Mouse (Mus musculus): ENCODE measurements around the gene Pkd1.

The Pkd1 gene

DNA sequence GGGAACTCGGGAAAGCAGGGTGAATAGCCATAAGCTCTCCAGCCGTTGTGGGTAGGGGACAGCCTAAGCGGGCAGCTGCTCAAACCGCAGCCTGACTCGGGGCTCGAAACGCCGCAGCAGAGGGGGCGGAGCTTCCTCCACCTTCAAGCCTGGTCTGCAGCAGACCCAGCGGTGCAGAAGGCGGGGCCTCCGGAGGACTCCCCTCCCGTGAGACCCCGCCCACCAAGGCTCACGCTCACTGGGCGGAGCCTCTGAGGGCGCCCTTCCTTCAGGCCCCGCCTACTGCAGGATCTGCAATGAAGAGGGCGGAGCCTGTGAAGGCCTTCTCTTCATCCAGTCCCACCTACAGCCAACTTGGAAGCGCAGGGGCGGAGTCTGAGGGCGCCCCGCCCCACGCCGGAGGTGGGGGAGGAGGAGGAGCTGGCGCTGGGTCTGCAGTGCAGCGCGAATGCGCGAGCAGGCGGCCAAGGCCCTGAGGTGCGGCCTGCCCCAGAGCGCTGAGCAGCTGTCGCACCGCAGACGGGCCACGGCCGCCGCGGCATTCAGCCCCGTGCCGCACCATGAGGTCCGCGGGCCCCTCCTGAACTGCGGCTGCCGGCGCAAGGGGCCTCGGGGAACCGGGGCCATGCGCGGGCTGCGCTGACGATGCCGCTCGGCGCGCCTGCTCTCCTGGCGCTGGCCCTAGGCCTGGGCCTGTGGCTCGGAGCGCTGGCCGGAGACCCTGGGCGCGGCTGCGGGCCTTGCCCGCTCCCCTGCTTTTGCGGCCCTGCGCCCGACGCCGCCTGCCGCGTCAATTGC lies at the start of gene Pkd1:
Gene Pkd1, plus strand, starts transcription at position 217 of the 798 bp plus-strand sequence.
- DNase-seq: peak; percentile 100

DNA sequence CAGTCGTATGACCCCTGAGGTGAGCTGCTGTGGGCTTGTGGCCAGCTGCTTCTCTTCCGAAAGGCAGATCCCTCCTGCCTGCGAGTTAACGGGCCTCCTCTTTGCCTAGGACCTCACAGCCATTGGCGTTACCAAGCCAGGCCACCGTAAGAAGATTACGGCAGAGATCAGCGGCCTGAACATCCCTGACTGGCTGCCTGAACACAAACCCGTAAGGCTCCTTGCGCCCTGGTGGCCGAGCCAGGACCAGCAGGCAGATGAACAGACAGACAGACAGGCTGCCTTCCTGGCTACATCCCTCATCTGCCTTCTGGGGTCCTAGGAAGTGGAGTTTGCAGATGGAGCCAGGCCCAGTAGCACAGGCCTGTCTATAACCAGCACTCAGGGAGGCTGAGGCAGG lies 47.4 kb upstream of the Pkd1 start:
- no peak for DNase-seq

GRCm38 (mm10) chr17:24504085-24504484 lies 45.5 kb upstream of the Pkd1 start:
- no peak for DNase-seq

DNA sequence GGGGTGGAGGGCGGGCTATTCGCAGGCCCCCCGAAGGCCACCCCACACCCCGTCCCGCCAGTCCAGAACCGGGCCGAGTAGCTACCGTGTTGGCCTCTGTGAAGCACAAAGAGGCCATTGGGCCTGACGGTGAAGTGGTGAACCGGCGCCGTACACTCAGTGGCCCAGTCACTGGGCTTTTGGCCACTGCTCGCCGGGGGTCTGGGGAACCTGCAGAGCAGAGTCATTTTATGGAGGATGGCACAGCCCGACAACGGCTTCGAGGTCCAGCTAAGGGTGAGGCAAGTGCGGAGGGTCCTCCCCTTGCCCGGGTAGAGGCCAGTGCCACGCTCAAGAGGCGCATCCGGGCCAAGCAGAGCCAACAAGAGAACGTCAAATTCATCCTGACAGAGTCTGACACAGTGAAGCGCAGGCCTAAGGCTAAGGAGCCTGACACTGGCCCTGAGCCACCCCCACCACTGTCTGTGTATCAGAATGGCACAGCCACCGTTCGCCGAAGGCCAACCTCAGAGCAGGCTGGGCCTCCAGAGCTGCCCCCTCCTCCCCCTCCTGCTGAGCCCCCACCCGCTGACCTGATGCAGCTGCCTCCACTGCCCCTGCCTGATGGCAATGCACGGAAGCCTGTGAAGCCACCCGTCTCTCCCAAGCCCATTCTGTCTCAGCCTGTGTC lies 44.2 kb upstream of the Pkd1 start:
- no peak for DNase-seq

DNA sequence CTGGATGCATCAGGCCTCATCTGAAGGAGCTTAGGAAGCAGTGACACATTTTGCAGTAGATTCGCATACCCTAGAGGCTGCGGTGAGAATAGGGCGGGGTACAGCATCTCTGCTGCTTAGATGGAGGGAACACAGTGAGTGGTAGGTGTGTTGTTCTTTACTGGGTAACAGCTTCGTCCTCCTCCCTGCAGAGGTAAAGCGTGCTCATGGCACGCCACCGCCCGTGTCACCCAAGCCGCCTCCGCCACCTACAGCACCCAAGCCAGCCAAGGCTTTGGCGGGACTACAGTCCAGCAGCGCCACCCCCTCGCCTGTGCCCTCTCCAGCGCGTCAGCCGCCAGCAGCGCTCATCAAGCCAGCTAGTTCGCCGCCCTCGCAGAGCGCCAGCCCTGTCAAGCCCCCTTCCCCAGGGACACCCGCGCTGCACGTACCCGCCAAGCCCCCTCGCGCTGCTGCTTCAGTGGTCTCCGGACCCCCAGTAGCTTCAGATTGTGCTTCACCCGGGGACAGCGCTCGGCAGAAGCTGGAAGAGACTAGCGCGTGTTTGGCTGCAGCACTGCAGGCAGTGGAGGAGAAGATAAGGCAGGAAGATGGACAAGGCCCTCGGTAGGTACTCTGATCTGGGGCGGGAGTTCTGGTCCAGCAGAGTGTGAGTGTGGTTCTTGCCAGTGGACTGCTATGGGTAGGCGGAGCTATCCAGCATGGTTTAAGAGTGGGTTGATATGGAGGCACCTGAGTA lies 43.1 kb upstream of the Pkd1 start:
- DNase-seq: no peak

- no peak for DNase-seq
These were observed 42.4 kb upstream of the Pkd1 start for GRCm38 (mm10) chr17:24507129-24507664.

- DNase-seq: no peak
These were observed 41.7 kb upstream of the Pkd1 start for GRCm38 (mm10) chr17:24507806-24508460.

GRCm38 (mm10) chr17:24513609-24514008 lies 36.0 kb upstream of the Pkd1 start:
- DNase-seq: peak; percentile 72

GRCm38 (mm10) chr17:24514270-24515257 lies 35.1 kb upstream of the Pkd1 start:
- peak; percentile 10 for DNase-seq

DNA sequence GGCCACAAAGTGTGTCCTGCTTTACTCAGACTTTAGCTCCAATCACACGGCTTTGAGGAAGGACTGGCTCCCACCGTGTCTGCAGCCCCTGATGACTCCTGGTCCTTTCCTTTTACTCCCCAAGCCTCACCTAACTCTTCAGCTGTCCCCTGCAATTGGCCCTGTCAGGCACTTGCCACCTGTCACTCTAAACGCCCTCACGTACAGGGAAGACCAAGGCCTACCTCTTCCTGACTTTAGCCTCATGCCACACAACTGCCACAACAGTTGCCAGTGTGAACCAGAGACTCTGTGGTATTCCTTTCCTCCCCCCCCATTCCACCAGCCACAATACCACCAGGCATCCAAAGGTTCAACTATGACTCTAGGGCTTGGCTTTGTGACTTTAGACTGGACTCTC lies 29.2 kb upstream of the Pkd1 start:
- DNase-seq: no peak

- no peak for DNase-seq
These were observed 24.9 kb upstream of the Pkd1 start for GRCm38 (mm10) chr17:24524734-24525133.

DNA sequence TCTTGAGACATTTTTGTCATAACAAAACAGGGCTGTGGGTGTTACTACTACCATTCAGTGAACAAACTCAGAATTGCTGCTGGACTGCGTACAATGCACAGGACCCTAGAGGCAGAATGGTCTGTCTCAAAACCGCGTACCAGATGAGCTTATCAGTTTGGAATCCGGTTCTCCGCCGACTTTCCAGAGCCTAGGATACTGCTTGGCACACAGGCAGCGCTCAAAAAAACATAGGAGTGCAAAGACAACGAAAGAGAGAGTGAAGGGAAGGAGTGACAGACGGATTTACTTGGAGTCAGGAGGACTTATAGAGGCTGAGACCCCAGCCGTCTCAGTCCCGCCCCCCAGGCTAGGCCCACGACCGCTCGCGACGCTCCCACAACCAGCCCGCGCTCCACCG lies 22.3 kb upstream of the Pkd1 start:
- DNase-seq: no peak

DNA sequence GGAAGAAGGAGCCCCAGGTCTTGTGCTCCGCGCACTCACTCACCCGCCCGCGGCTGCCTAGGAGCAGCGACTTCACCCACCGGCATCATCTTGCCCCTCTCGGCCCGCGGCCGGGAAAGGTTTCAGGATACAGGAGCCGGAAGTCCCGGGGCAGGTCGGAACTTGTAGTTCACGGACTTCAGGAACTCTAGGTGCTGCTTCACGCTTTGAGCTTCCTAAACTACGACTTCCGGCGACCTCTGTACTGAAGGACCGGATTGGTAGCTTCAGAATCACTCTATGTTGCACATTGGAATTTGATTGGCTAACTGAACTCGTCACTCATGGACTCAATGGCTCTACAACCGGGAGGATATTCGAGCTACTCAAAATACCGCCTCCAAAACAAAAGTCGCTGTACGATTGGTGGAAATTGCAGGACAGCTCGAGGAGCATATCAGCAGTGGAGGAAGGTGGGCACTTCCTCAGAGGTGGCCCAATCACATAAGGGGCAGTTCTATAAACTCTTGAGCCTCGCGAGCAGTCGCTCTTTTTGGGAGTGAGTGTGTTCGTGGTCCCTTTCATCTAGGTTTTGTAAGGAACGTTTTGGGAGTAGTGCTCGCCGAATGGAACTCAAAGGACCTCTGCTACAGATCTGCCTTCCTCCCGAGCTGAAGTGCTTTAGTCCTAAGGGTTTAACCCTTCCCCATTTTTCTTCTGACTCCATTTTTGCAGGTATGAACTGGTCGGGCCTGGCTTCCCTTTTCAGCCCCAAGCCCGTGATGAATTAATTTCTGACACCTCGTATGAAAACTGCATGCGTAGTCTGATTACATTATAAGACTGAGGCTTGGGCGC lies 21.7 kb upstream of the Pkd1 start, which contains the start of gene Traf7:
Gene Traf7, minus strand, starts transcription at position 216 of the 837 bp plus-strand sequence.
- peak; percentile 91 for DNase-seq

DNA sequence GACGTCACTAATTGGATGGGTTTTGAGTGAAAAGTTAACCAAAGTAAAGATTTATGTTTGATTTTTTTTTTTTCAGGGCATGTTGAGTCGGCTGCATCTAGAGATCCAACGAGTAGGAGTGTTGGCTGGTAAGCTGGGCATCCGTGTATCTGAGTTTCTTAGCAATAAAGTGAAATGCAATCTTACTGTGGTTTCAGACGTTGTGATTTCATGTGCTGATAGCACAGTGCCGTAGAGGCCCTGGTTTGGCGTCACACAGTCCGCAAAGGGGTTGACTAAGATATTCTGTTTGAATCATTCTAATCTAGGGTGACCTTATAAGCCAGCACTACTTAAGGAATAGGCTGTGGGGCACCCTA lies 21.1 kb upstream of the Pkd1 start:
- no peak for DNase-seq

DNA sequence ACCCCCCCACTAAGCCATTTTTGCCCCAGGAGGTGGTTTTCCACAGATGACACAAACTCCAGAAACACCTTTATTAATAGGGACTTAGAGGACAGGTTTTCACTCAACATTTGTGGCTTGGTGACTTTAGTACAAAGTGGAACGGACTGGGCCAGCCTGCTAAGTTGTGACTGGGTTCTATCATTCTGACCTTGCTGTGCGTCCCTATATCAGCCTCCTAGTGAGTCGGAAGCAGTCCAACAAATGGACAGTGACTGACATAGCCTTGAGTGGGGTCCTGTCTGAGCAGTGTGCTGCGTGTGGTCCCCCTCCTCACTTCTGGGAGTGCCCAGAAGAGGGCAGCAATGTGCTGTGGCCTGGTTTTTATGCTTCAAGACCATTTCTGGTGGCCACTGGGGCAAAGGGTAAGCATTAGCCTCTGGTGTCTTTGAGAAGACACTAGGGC lies 20.6 kb upstream of the Pkd1 start:
- peak; percentile 69 for DNase-seq

DNA sequence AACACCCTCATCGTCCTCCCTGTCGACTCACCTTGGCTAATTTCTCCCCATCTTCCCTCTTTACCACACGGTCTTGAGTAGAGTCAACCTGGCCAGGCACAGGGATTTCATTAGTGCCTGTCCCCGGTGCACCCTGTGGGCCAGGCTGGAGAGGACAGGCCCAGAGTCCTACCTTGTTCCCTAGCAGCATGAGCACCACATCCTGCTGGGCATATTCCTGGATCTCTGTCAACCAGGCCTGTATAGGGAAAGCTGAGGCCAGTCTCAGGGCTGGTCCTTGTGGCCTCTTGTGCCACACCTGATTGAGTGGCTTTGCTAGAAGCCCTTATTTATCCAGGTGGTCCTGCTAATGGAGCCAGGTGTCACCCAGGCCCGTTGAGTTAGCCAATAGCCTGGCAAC lies 19.8 kb upstream of the Pkd1 start:
- no peak for DNase-seq

DNA sequence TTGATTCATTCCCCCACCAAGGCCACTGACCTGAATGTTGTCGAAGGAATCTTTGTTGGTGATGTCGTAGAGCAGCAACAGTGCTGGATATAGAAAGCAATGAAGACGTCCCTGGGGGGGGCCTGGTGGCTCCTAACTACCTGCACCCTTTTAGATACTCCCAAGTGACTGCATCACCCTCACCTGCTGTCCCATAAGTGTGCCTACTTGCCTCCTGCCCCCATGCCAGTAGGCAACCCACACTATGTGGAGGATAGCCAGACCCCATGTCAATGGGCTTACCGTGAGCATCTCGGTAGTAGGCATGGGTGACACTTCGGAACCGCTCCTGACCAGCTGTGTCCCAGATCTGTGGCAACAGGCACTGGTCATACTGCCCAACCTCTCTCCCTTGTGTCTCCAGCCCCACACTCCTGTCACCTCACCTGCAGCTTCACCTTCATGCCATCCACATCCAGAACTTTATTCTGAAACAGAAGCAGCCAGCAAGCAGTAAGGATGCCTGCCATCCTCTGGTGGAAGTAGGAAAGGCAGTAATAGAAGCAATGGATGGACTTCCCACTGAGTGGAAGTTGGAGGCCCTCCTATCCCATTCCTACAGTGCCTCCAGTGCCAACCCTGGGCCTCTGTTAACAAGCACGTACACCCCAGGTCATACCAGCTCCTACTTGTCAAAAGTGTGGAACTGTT lies 19.1 kb upstream of the Pkd1 start:
- DNase-seq: no peak

- no peak for DNase-seq
These were observed 18.6 kb upstream of the Pkd1 start for GRCm38 (mm10) chr17:24531064-24531463.

DNA sequence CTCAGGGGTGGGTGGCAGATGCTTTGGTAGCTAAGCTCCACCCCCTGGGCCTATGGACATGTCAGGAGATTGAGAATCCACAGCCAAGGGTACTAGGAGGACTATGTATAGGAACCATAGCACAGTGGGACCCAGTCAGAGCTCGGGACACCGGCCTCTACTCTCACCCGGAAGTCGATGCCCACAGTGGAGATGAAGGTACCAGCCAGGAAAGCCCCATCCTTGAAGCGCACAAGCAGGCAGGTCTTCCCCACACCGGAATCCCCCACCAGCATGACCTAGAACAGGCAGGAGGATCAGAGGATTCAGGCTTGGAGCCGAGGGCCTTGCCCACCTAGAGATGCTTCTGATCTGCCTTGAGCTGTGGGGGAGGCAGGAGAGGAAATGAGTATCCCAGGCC lies 17.6 kb upstream of the Pkd1 start:
- no peak for DNase-seq
